Mouse (Mus musculus) small intestine, adult 2 months (tissue): ENCODE measurements at regions not wholly inside any gene's neighbourhood (a gene's known extent, or its start where the extent isn't known, plus 50 kb on each side); places are given as distances from the start of the nearest gene placed in this dataset.

Source experiments
- H3K27ac ChIP-seq: fragments of 200-500 bp; 2 replicates; pipeline ENCODE4 v1.5.1; 2012; ENCODE audit warnings: low read depth, low read length, control low read depth, inconsistent platforms; ENCODE audit not compliant: insufficient read depth
- H3K27me3 ChIP-seq: fragments of 200-500 bp; 2 replicates; pipeline ENCODE4 v1.6.1; 2012; ENCODE audit warnings: mild to moderate bottlenecking, moderate library complexity, low read length, inconsistent platforms; ENCODE audit not compliant: control insufficient read depth, insufficient read depth
- H3K36me3 ChIP-seq: fragments of 200-500 bp; 2 replicates; pipeline ENCODE4 v1.6.1; 2012; ENCODE audit warnings: mild to moderate bottlenecking, low read length, control low read depth, inconsistent platforms; ENCODE audit not compliant: control insufficient read depth, insufficient read depth
- H3K4me1 ChIP-seq: fragments of 200-500 bp; 2 replicates; pipeline ENCODE4 v1.6.1; 2012; ENCODE audit warnings: low read length, inconsistent platforms, mixed read lengths; ENCODE audit not compliant: control insufficient read depth, insufficient read depth, insufficient read length
- H3K4me3 ChIP-seq: fragments of 200-500 bp; 2 replicates; pipeline ENCODE4 v1.5.1; 2012; ENCODE audit warnings: low read depth, mild to moderate bottlenecking, control low read depth, inconsistent platforms, low read length, moderate library complexity
- CTCF ChIP-seq: fragments of 200-500 bp; IDR thresholded peaks from 2 replicates; pipeline ENCODE4 v1.5.1; 2012; ENCODE audit warnings: low read depth, mild to moderate bottlenecking, control low read depth, inconsistent platforms, low read length, moderate library complexity, mixed read lengths; ENCODE audit not compliant: insufficient replicate concordance, insufficient read length; ENCODE audit errors: extremely low read depth
- POLR2A ChIP-seq: fragments of 200-500 bp; IDR thresholded peaks from 2 replicates; pipeline ENCODE4 v1.6.1; 2012; ENCODE audit warnings: low read depth, mild to moderate bottlenecking, control low read depth, inconsistent platforms, low read length, moderate library complexity
- WGBS: fragments of 180-500 bp; shearing (Covaris S2); methylation state at CpG from one replicate; pipeline ENCODE4 v1.1.7; 2018; 5-methylcytosine and 5-hydroxymethylcytosine counted together

DNA sequence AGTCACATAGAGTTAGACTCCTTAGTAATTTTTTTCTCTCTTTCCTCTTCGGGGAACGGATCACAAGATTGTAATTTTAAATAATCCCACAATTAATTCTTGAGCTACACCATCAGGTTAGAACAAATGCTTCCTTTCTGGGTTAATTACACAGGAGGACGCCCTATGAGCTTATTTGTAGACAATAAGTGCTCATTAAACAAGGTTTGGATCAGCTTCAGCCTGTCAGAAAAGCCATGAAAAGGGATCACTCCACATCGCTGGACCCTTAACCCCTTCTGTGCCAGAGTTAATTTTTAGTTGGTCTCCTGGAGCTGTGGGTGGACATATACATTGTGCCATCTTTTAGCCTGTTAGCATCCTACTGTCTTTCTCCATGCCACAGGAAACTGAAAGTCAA, 131.4 kb downstream of the Gas1 start:
- no peak for TF ChIP-seq CTCF
- TF ChIP-seq POLR2A = no peak
- no peaks in the 10 kb centered on the region for H3K4me1 ChIP-seq
- no peaks in the 10 kb centered on the region for H3K36me3 ChIP-seq
- H3K27ac ChIP-seq = no peak overlapping the region
- no peaks in the 10 kb centered on the region for H3K27me3 ChIP-seq
- WGBS = 56% methylated on average over 4 of the region's 4 CpGs
- no peak overlapping the region for H3K4me3 ChIP-seq

DNA sequence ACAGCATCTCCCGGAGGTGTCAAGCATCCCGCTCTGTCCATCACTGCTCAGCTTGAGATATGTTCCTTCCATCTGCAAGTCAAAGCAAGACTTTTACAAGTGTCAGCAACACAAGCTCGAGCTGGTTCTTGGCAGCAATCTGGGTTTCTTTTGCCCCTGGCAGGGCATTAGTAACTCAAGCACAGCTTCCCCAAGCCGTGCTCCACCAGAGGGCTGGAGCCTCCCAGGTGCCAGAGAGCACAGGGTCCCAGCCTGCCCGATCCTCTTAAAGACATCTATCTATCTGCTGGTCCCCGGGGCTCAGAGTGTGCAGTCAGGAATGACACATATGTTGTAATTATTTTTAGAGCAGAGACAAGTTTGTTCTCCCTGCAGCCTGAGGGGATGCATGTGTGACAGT, 132.3 kb downstream of the Gas1 start:
- Histone ChIP-seq H3K27ac (no peak overlapping the region), H3K27me3 (no peaks in the 10 kb centered on the region), H3K4me1 (no peaks in the 10 kb centered on the region), H3K36me3 (no peaks in the 10 kb centered on the region), H3K4me3 (no peak overlapping the region)
- TF ChIP-seq POLR2A = no peak
- no peak for TF ChIP-seq CTCF
- 64% methylated on average over 6 of the region's 6 CpGs for WGBS

DNA sequence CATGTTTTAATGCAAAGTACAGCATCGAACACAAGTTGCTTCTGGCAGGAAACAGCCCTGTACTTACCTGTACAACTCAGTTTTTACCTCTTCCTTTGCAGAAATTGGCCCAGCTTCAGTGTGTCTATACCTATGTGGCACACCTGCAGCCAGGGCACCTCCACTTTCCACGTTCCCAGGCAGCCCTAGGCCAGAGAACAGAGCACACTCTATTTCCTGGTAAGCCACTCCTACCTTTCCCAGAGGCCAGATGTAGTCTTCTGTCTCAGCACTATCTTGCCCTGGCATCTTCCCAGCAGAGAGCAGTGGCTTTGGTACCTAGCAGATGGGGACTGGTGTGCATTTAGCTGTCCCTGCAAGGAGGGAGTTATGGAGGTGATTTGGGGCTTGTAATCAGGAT, 134.7 kb downstream of the Gas1 start:
- H3K27me3 ChIP-seq = no peaks in the 10 kb centered on the region
- no peak overlapping the region for H3K4me3 ChIP-seq
- WGBS = 46% methylated on average over 2 of the region's 2 CpGs
- H3K4me1 ChIP-seq = no peaks in the 10 kb centered on the region
- TF ChIP-seq POLR2A (no peak), CTCF (no peak)
- H3K27ac ChIP-seq = no peak overlapping the region
- H3K36me3 ChIP-seq = no peaks in the 10 kb centered on the region

DNA sequence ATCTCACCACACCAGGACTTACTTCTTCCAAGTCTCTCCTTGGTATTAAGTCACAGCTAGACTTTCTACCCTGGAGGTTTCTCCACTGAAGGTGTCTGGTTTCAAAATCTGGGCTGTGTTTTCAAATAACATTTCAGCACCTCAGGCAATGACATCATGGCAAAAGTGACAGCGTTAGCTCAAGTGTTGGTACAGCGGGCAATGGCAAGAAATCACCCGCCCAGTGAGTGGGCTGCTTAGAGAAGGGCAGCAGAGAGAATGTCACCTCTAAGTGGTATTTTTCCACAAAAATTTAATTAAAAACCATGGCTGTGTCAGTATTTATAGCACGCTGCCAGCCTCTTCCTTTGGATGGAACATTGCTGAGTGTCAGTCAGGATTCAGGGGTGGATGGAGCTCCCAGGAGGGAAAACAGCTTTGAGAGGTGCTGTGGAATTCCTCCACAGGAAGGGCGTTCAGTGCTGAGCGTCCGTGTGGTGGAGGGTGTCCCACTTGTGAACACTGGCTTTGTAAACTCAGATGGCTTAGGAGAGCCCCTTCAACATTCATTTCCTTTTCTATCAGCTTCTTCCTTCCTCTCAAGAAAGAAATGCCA, 141.5 kb downstream of the Gas1 start:
- 90% methylated on average over 7 of the region's 7 CpGs for WGBS
- Histone ChIP-seq H3K4me3 (no peak overlapping the region), H3K36me3 (no peaks in the 10 kb centered on the region), H3K27me3 (no peaks in the 10 kb centered on the region), H3K27ac (no peak overlapping the region), H3K4me1 (no peaks in the 10 kb centered on the region)
- no peak for TF ChIP-seq POLR2A
- no peak for TF ChIP-seq CTCF

DNA sequence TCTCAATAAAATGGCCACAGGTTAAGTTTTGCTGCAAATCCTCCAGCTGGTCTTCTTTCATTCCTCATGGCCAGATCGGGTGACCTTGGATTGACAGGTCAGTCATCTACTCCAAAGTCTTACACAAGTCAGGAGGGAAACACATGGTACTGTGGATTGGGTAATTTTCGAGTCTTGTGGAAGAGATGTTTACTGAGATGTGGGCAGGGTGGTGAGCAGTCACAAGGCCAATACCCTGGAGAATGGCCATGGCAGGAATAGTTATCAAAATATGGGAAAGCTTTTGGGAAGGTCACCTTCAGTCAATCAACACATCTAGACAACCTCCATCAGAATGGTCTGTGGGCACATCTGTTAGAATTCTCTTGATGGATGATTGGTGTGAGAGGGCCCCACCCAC, 144.0 kb downstream of the Gas1 start:
- no peaks in the 10 kb centered on the region for H3K4me1 ChIP-seq
- TF ChIP-seq POLR2A (no peak), CTCF (no peak)
- 57% methylated on average over 2 of the region's 2 CpGs for WGBS
- H3K27me3 ChIP-seq = no peaks in the 10 kb centered on the region
- no peaks in the 10 kb centered on the region for H3K36me3 ChIP-seq
- H3K27ac ChIP-seq = no peak overlapping the region
- H3K4me3 ChIP-seq = no peak overlapping the region

DNA sequence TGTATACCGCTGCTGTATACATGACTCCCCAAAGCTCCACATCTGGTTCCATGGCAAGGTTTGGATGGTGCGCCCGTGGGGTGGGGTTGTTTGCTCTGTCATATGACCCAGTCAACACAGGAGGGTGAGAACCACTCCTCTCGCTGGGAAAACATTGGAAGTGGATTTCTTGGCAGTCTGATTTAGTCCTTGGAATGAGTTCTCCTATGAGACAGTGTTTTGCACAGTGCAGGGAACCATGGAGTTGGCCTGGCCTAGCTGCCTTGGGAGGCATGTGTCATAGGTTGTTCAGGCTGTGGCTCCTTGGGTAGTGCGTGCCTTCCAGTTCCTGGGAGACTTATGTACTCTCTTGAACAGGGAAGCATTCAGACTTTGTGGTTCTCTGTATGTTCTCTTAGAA, 144.6 kb downstream of the Gas1 start:
- no peak overlapping the region for H3K27ac ChIP-seq
- no peaks in the 10 kb centered on the region for H3K27me3 ChIP-seq
- 67% methylated on average over 5 of the region's 5 CpGs for WGBS
- H3K4me3 ChIP-seq = no peak overlapping the region
- TF ChIP-seq CTCF (no peak), POLR2A (no peak)
- H3K4me1 ChIP-seq = no peaks in the 10 kb centered on the region
- H3K36me3 ChIP-seq = no peaks in the 10 kb centered on the region

DNA sequence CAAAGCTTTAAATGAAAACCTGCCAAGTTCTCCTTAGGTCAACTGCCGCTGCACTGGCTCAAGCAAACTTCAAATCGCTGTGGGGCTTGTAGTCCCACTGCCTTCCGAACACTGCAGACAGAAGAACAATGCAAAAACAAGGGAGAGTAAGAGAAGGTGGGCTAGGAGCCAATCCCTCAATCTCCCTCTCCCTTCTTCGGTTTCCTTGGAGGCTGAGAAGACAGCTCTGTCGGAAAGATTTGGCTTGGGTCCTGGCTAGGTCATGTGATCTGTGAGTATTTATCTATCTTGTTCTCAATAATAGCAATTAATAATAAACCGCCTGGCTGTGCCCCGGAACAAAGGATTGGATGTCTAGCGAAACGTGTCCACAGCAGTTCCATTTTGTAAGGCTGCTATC, 147.6 kb downstream of the Gas1 start:
- TF ChIP-seq POLR2A = no peak
- TF ChIP-seq CTCF = no peak
- WGBS = 58% methylated on average over 9 of the region's 9 CpGs
- H3K27ac ChIP-seq = no peak overlapping the region
- no peaks in the 10 kb centered on the region for H3K4me1 ChIP-seq
- H3K36me3 ChIP-seq = no peaks in the 10 kb centered on the region
- H3K4me3 ChIP-seq = no peak overlapping the region
- H3K27me3 ChIP-seq = no peaks in the 10 kb centered on the region

DNA sequence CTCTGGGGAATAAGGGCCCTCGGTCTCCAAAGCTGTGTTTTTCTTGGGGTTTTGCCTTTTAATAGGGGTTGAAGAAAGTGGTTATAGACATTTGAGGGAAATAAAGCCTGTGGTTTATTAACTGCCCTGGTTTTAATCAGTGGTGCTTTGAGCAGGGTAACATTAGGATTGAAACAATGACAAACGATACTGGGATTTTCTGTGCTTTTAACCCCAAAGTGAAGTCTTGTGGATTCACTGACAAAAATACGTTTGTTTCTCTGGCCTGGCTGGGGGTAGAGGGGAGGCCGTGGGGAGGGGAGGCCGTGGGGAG, 157.0 kb downstream of the Gas1 start:
- 49% methylated on average over 5 of the region's 5 CpGs for WGBS
- no peaks in the 10 kb centered on the region for H3K27me3 ChIP-seq
- H3K36me3 ChIP-seq = no peaks in the 10 kb centered on the region
- no peak overlapping the region for H3K4me3 ChIP-seq
- no peak for TF ChIP-seq POLR2A
- no peak for TF ChIP-seq CTCF
- no peak overlapping the region for H3K27ac ChIP-seq
- no peaks in the 10 kb centered on the region for H3K4me1 ChIP-seq
